Mouse (Mus musculus) midbrain, embryonic 10.5 days (tissue): ENCODE data around the gene Vamp5. TPM values are rescaled to one million over a fixed set of nuclear protein-coding genes. Genes with fewer than 3 reads are reported as not detected.

Experiments
- DNase-seq: peaks from one replicate; pipeline ENCODE4 v3.0.0-alpha.2; 2017; ENCODE audit warnings: low spot score
- H3K27ac ChIP-seq: fragments of 300-500 bp; sonication (generic); replicated peaks from 2 replicates; pipeline ENCODE4 v1.5.1; 2016; ENCODE audit warnings: mild to moderate bottlenecking
- H3K27me3 ChIP-seq: fragments of 300-500 bp; sonication (generic); 2 replicates; pipeline ENCODE4 v1.6.1; 2016; ENCODE audit warnings: low read depth, mild to moderate bottlenecking; ENCODE audit not compliant: poor library complexity, severe bottlenecking
- H3K36me3 ChIP-seq: fragments of 300-500 bp; sonication (generic); 2 replicates; pipeline ENCODE4 v1.6.1; 2016; ENCODE audit warnings: mild to moderate bottlenecking, moderate library complexity
- H3K4me1 ChIP-seq: fragments of 300-500 bp; sonication (generic); 2 replicates; pipeline ENCODE4 v1.6.1; 2016
- H3K4me3 ChIP-seq: fragments of 300-500 bp; sonication (generic); 2 replicates; pipeline ENCODE4 v1.5.1; 2016; ENCODE audit warnings: mild to moderate bottlenecking, moderate library complexity
- H3K9me3 ChIP-seq: fragments of 300-500 bp; sonication (generic); replicated peaks from 2 replicates; pipeline ENCODE4 v1.6.1; 2016; ENCODE audit warnings: mild to moderate bottlenecking
- WGBS: fragments of 180-500 bp; shearing (Covaris S2); methylation state at CpG from one replicate; pipeline ENCODE4 v1.1.7; 2016; 5-methylcytosine and 5-hydroxymethylcytosine counted together
- polyA plus RNA-seq: library from polyadenylated mRNA; unstranded; fragments of >200 nt; fragmentation: Nextera tagmentation; extraction: Ambion mirVana; gene quantifications from 2 replicates; pipeline ENCODE4 v1.2.1, GENCODE M21; 2016

Vamp5 gene
- polyA plus RNA-seq, 1 experiment from 2014 or later, result 12.9 TPM

GRCm38 (mm10) chr6:72345633-72346032 is 34.6 kb downstream of the Vamp5 start:
- peak overlapping the region; percentile 87 for H3K4me3 ChIP-seq
- 52% methylated on average over 6 of the region's 6 CpGs for WGBS
- peaks cover 41% of the 10 kb centered on the region for H3K36me3 ChIP-seq
- peaks cover 46% of the 10 kb centered on the region for H3K4me1 ChIP-seq
- no peak for DNase-seq
- H3K27ac ChIP-seq, result peak overlapping the region; percentile 93
- no peaks in the 10 kb centered on the region for H3K9me3 ChIP-seq
- no peaks in the 10 kb centered on the region for H3K27me3 ChIP-seq

GRCm38 (mm10) chr6:72345074-72345567 is 35.1 kb downstream of the Vamp5 start, which contains the start of gene Usp39:
TSS of gene Usp39 (minus strand) at chr6:72345184.
- H3K27ac ChIP-seq, result peak within 1 kb of the TSS; percentile 93
- H3K4me1 ChIP-seq, result peaks cover 46% of the 10 kb centered on the region
- no peaks in the 10 kb centered on the region for H3K27me3 ChIP-seq
- DNase-seq, result peak; percentile 93
- no peaks in the 10 kb centered on the region for H3K9me3 ChIP-seq
- H3K4me3 ChIP-seq, result peak within 1 kb of the TSS; percentile 87
- H3K36me3 ChIP-seq, result peaks cover 38% of the 10 kb centered on the region
- 1% methylated on average over 30 of the region's 30 CpGs for WGBS

- peaks cover 46% of the 10 kb centered on the region for H3K4me1 ChIP-seq
- peak overlapping the region; percentile 87 for H3K4me3 ChIP-seq
- H3K27ac ChIP-seq, result peak overlapping the region; percentile 93
- H3K9me3 ChIP-seq, result no peaks in the 10 kb centered on the region
- no peak for DNase-seq
- peaks cover 37% of the 10 kb centered on the region for H3K36me3 ChIP-seq
- no peaks in the 10 kb centered on the region for H3K27me3 ChIP-seq
- under 1% methylated on average over 42 of the region's 42 CpGs for WGBS
Observed at GRCm38 (mm10) chr6:72344396-72345073, 35.7 kb downstream of the Vamp5 start.

GRCm38 (mm10) chr6:72340481-72340880 is 39.8 kb downstream of the Vamp5 start:
- Histone ChIP-seq H3K36me3 (peaks cover 65% of the 10 kb centered on the region), H3K4me1 (peaks cover 18% of the 10 kb centered on the region), H3K27ac (no peak overlapping the region), H3K9me3 (no peaks in the 10 kb centered on the region), H3K27me3 (no peaks in the 10 kb centered on the region), H3K4me3 (no peak overlapping the region)
- DNase-seq, result no peak
- 63% methylated on average over 2 of the region's 2 CpGs for WGBS

- Histone ChIP-seq H3K27me3 (no peaks in the 10 kb centered on the region), H3K4me1 (no peaks in the 10 kb centered on the region), H3K36me3 (peaks cover 100% of the 10 kb centered on the region), H3K9me3 (no peaks in the 10 kb centered on the region), H3K4me3 (no peak overlapping the region), H3K27ac (no peak overlapping the region)
- 90% methylated on average over 5 of the region's 5 CpGs for WGBS
- DNase-seq, result no peak
Observed at GRCm38 (mm10) chr6:72333111-72333510, 47.2 kb downstream of the Vamp5 start.

- Histone ChIP-seq H3K9me3 (no peaks in the 10 kb centered on the region), H3K4me3 (no peak overlapping the region), H3K27ac (no peak overlapping the region), H3K36me3 (peaks cover 100% of the 10 kb centered on the region), H3K27me3 (no peaks in the 10 kb centered on the region), H3K4me1 (no peaks in the 10 kb centered on the region)
- DNase-seq, result no peak
- WGBS, result 87% methylated on average over 4 of the region's 4 CpGs
Observed at GRCm38 (mm10) chr6:72330133-72330532, 50.1 kb downstream of the Vamp5 start.

GRCm38 (mm10) chr6:72329019-72329418 is 51.2 kb downstream of the Vamp5 start:
- H3K36me3 ChIP-seq, result peaks cover 100% of the 10 kb centered on the region
- no peak overlapping the region for H3K4me3 ChIP-seq
- 96% methylated on average over 5 of the region's 5 CpGs for WGBS
- H3K4me1 ChIP-seq, result no peaks in the 10 kb centered on the region
- H3K27me3 ChIP-seq, result no peaks in the 10 kb centered on the region
- H3K27ac ChIP-seq, result no peak overlapping the region
- no peaks in the 10 kb centered on the region for H3K9me3 ChIP-seq
- no peak for DNase-seq

GRCm38 (mm10) chr6:72326274-72326673 is 54.0 kb downstream of the Vamp5 start:
- Histone ChIP-seq H3K9me3 (no peaks in the 10 kb centered on the region), H3K36me3 (peaks cover 100% of the 10 kb centered on the region), H3K27me3 (no peaks in the 10 kb centered on the region), H3K27ac (no peak overlapping the region), H3K4me3 (no peak overlapping the region), H3K4me1 (no peaks in the 10 kb centered on the region)
- WGBS, result 82% methylated on average over 6 of the region's 6 CpGs
- no peak for DNase-seq

GRCm38 (mm10) chr6:72323786-72324508 is 56.3 kb downstream of the Vamp5 start:
- no peak for DNase-seq
- H3K27ac ChIP-seq, result no peak overlapping the region
- peaks cover 100% of the 10 kb centered on the region for H3K36me3 ChIP-seq
- no peaks in the 10 kb centered on the region for H3K9me3 ChIP-seq
- no peaks in the 10 kb centered on the region for H3K4me1 ChIP-seq
- no peak overlapping the region for H3K4me3 ChIP-seq
- 92% methylated on average over 6 of the region's 6 CpGs for WGBS
- H3K27me3 ChIP-seq, result no peaks in the 10 kb centered on the region

- WGBS, result 94% methylated on average over 3 of the region's 3 CpGs
- peaks cover 100% of the 10 kb centered on the region for H3K36me3 ChIP-seq
- no peaks in the 10 kb centered on the region for H3K27me3 ChIP-seq
Observed at GRCm38 (mm10) chr6:72322936-72323335, 57.3 kb downstream of the Vamp5 start.

GRCm38 (mm10) chr6:72319019-72319418 is 61.2 kb downstream of the Vamp5 start:
- H3K4me3 ChIP-seq, result no peak overlapping the region
- no peaks in the 10 kb centered on the region for H3K9me3 ChIP-seq
- no peaks in the 10 kb centered on the region for H3K4me1 ChIP-seq
- no peak for DNase-seq
- peaks cover 94% of the 10 kb centered on the region for H3K36me3 ChIP-seq
- no peak overlapping the region for H3K27ac ChIP-seq
- 88% methylated on average over 11 of the region's 11 CpGs for WGBS
- H3K27me3 ChIP-seq, result no peaks in the 10 kb centered on the region

More at GRCm38 (mm10) chr6:72322936-72323335, 57.3 kb downstream of the Vamp5 start:
- DNase-seq, result no peak
- no peaks in the 10 kb centered on the region for H3K4me1 ChIP-seq
- no peak overlapping the region for H3K27ac ChIP-seq
- H3K9me3 ChIP-seq, result no peaks in the 10 kb centered on the region
- H3K4me3 ChIP-seq, result no peak overlapping the region
